Mouse (Mus musculus): ENCODE measurements around the gene Rpl36a-ps1.

Gene Rpl36a-ps1

DNA sequence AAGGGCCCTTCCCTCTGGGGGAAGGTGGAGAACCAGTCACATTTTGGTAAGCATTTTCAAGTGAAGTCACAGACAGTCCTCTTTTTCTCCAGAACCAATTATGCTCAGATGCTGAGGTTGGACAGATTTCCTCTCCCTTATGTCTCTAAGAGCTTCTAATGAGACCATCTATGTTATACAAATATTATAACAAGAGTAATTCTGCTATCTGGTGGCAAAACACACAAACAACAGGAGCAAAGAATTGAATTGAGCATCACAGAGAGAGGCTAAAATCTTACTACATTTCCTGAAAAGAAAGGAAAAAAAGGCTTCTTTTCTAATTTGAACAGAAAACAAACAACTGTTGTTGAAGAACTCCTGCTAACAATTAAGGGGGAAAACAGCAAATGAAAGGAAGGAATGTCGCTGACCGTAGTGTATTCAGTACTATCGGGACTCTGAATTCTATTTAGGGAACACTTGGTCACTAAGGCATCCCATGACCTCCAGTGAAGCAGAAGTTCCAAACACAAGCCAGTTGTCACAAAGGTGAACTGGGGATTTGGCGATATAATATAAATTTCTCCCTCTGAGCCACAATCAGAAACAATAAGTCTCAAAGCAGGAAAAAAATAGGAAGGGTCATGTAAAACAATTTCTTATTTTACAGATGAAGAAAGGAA, 42.4 kb downstream of the Rpl36a-ps1 start:
- in situ Hi-C loops (cut with MboI, MseI), result no loop called here
